Mouse (Mus musculus) brain, embryonic 14.5 days (tissue): Measurements from ENCODE around the gene Trafd1.

Experiments used
- CTCF ChIP-seq: fragments of 200-500 bp; IDR thresholded peaks from 2 replicates; pipeline ENCODE4 v1.5.1; 2012; ENCODE audit warnings: inconsistent platforms, mild to moderate bottlenecking, moderate library complexity, borderline replicate concordance; ENCODE audit not compliant: insufficient read depth, insufficient read length; ENCODE audit errors: extremely low read depth
- POLR2A ChIP-seq: fragments of 200-500 bp; IDR thresholded peaks from 2 replicates; pipeline ENCODE4 v1.6.1; 2012; ENCODE audit warnings: mild to moderate bottlenecking, inconsistent platforms, borderline replicate concordance; ENCODE audit not compliant: poor library complexity, insufficient read depth, insufficient read length, severe bottlenecking; ENCODE audit errors: extremely low read depth

- TF ChIP-seq CTCF (no peak), POLR2A (no peak)
Measured at GRCm38 (mm10) chr5:121387126-121387525, 1.7 kb upstream of the Trafd1 start.
